Mouse (Mus musculus): ENCODE data around the gene Hoxb9. TPM values are rescaled to one million over a fixed set of nuclear protein-coding genes. Genes with fewer than 3 reads are reported as not detected.
A peak's percentile ranks its signal among the peaks of the same experiment; 100 is the strongest.

The Hoxb9 gene
- polyA plus RNA-seq, 1 experiment, result not detected

DNA sequence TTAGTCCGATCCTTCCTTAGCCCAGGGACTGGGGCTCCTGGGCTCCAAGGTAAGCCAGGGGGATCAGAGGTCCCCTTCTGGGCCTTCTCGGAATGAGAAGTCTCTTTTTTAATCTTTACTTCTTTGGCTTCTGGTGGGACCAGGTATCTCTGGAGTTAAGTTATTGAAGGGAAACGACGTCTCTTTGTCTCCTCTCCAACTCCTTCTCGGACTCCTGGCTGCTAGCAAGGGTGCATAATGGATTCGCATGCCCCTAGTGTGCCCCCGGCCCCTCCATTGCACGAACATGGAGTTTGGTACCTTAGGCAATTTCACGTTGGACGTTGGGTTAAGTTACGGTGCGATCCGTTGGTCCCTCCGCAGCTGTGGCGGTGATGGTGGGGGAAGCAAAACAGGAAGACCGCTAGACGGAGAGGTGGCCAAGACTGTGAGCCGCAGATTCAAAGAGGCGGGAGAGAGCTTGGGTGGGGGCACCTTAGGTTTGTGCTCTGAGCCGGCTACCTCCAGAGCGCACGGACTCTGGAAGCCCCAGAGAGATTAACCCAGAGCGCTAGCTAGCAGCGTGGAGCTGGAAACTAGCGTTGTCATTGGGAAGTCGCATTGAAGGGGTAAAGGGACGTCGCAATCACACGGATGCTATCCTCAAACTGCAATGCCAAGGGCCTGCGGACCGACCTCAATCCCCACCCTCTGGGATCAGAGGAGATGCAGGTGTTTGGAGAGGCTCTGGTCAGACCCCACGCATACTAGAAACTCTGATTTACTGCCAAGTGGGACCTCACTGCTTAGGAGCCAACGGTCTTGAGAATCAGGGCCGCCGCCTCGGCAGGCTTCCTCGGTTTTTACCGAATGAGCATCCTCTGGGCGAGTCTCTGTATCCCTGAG, 15.9 kb upstream of the Hoxb9 start:
- no peak for TF ChIP-seq POLR2A (IDR thresholded peaks at IDR 0.05; ENCODE audit: extremely low read depth, insufficient read depth, low read length)
- TF ChIP-seq CTCF (IDR thresholded peaks at IDR 0.05; ENCODE audit: extremely low read depth, insufficient read depth, low read length), result no peak
- Histone ChIP-seq H3K4me3 (ENCODE audit: insufficient read depth, low read length) (no peak overlapping the region), H3K27ac (ENCODE audit: insufficient read depth, low read length) (no peak overlapping the region), H3K4me1 (ENCODE audit: control insufficient read depth, insufficient read depth, low read length) (no peaks in the 10 kb centered on the region)

DNA sequence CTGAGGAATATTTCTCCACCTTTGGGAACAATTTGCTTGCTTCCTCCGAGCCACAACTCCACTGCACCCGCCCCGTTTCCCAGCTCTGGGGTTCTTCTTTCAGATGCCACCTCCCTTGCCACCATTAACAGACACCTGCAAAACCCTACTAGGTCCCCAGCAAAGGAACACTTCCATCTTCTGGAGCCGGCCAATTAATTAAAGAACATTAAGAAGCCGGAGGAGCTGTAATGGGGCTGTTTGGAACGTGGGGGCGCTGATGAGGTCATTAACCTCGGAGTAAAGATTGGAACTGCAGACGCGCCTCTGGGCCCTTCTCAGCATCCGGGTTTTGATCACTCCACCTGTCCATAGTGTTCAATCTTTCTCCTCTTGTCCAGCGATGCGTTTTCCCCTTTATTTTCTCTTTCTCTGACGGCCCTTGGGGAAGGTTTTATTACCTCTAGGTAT, 15.2 kb upstream of the Hoxb9 start:
- no peak overlapping the region for H3K27ac ChIP-seq (ENCODE audit: insufficient read depth, low read length)
- no peaks in the 10 kb centered on the region for H3K4me1 ChIP-seq (ENCODE audit: control insufficient read depth, insufficient read depth, low read length)
- no peak overlapping the region for H3K4me3 ChIP-seq (ENCODE audit: insufficient read depth, low read length)
- no peak for TF ChIP-seq CTCF (IDR thresholded peaks at IDR 0.05; ENCODE audit: extremely low read depth, insufficient read depth, low read length)
- TF ChIP-seq POLR2A (IDR thresholded peaks at IDR 0.05; ENCODE audit: extremely low read depth, insufficient read depth, low read length), result no peak

DNA sequence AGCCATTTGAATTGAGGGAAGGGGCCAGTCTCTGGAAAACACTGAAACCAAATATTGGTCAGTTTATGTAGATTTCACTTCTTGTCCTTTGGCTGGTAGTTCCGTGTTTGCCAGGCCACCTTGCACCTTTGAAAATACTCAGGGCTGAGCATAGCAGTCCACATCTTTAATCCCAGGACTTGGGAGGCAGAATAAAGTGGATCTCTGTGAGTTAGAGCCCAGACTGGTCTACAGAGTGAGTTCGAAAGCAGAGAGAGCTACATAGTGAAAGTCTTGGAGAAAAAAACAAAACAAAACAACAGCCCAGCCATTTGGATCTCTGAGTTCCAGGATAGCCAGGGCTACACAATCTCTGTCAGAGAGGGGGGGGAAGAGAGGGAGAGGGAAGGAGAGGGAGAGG, 14.1 kb upstream of the Hoxb9 start:
- no peak overlapping the region for H3K27ac ChIP-seq (ENCODE audit: insufficient read depth, low read length)
- no peaks in the 10 kb centered on the region for H3K4me1 ChIP-seq (ENCODE audit: control insufficient read depth, insufficient read depth, low read length)
- H3K4me3 ChIP-seq (ENCODE audit: insufficient read depth, low read length), result no peak overlapping the region
- TF ChIP-seq CTCF (IDR thresholded peaks at IDR 0.05; ENCODE audit: extremely low read depth, insufficient read depth, low read length) (no peak), POLR2A (IDR thresholded peaks at IDR 0.05; ENCODE audit: extremely low read depth, insufficient read depth, low read length) (no peak)

DNA sequence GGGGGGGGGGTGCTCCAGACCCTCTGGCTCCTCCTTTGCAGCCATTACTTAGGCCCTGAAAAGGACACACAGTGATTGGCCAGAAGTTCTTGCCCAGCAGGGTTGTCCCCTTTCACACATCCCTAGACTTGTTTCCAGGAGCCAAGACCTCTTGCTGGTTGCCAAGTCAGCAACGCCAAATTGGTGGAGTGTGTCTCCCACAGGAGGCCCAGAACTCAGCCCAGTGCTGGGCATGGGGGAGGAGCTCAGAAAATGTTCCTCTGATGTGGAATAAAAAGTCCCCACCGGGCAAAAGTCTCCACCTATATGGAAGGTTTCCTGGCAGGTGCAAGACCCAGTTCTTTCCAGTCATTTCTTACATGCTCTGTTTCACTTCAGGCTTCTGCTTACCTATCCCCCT, 12.2 kb upstream of the Hoxb9 start:
- no peak overlapping the region for H3K4me3 ChIP-seq (ENCODE audit: insufficient read depth, low read length)
- no peak for TF ChIP-seq POLR2A (IDR thresholded peaks at IDR 0.05; ENCODE audit: extremely low read depth, insufficient read depth, low read length)
- H3K4me1 ChIP-seq (ENCODE audit: control insufficient read depth, insufficient read depth, low read length), result no peaks in the 10 kb centered on the region
- H3K27ac ChIP-seq (ENCODE audit: insufficient read depth, low read length), result no peak overlapping the region

DNA sequence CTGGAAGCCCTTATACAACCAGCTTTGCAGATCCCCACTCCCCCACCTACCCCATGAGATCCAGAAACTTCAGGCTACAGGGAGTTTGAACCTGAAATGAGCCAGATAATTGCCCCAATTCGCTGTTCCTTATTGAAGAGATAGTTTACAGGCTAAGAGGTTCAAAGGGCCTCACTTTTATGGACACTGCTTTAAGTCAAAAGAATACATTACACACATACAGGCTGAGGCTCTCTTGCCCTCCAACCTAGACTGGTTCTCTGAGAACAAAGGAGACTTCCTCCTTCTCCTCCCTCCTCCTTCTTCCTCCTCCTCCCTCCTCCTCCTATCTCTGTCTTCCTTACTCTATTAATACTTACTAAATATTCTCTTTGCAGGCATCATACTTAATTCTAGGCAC, 11.7 kb upstream of the Hoxb9 start:
- H3K4me3 ChIP-seq (ENCODE audit: insufficient read depth, low read length), result no peak overlapping the region
- TF ChIP-seq POLR2A (IDR thresholded peaks at IDR 0.05; ENCODE audit: extremely low read depth, insufficient read depth, low read length) (no peak), CTCF (IDR thresholded peaks at IDR 0.05; ENCODE audit: extremely low read depth, insufficient read depth, low read length) (no peak)
- H3K27ac ChIP-seq (ENCODE audit: insufficient read depth, low read length), result no peak overlapping the region

DNA sequence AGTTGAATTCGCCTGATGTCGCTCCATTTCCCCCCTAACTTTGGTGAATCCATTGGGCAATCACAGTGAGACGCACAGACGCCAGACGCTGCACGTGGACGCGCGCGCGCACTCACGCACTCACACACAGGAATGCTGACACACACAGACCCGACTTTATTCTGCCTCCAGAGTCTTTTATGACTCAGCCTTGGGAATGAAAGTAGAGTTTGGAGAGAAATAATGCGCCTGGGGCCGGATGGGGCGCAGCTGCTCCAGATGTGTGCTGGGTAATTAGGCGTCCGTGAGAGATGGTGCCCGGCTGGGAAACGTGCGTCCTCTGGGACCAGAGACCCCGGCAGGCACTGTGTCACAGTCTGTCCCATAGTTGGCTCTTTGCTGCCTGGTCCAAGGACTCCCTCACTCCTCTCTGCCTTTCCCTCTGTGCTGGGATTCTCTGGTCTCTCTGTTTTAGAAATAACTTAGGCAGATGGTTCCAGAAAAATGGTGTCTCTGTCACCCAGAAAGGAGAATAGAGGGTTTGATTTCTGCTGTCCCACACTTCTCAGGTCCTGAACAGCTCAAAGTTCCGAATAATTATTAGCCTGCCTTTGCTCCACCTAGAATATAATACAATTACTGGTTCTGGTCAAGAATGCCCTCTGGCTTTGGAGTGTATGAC, 10.8 kb upstream of the Hoxb9 start:
- no peaks in the 10 kb centered on the region for H3K4me1 ChIP-seq (ENCODE audit: control insufficient read depth, insufficient read depth, low read length)
- no peak overlapping the region for H3K4me3 ChIP-seq (ENCODE audit: insufficient read depth, low read length)
- H3K27ac ChIP-seq (ENCODE audit: insufficient read depth, low read length), result no peak overlapping the region
- TF ChIP-seq POLR2A (IDR thresholded peaks at IDR 0.05; ENCODE audit: extremely low read depth, insufficient read depth, low read length) (no peak), CTCF (IDR thresholded peaks at IDR 0.05; ENCODE audit: extremely low read depth, insufficient read depth, low read length) (no peak)

More for the DNA sequence above, 11.7 kb upstream of the Hoxb9 start:
- no peaks in the 10 kb centered on the region for H3K4me1 ChIP-seq (ENCODE audit: control insufficient read depth, insufficient read depth, low read length)

DNA sequence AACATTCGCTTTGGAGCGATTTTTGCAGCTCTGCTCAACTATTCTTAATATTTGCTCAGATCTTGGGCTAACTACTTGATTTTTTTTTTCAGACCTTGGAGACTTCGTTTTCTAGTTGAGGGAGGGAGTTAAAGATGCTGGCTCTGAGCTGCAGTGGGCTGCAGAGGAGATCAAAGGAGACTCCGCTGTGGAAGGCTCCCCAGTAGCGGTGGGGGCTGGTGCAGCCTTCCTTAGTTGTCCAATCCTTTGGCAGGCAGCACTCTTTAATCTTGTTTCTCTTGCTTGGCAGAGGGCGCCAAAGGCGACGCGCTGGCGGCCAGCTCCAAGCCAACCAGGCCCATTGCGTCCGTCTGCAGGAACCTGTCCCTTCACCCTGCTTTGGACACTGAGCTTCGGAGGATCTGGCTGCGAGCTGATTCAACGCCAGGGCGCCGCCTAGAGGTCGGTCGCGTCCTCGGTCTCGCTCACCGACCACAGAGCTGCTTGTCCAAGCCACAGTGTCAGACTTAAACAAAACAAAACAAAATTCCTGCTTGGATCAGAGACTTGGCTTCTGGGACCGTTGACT, 9.8 kb upstream of the Hoxb9 start:
- H3K27ac ChIP-seq (ENCODE audit: insufficient read depth, low read length), result no peak overlapping the region
- TF ChIP-seq CTCF (IDR thresholded peaks at IDR 0.05; ENCODE audit: extremely low read depth, insufficient read depth, low read length) (peak; percentile 12; the same call in 1 of the 2 replicates), POLR2A (IDR thresholded peaks at IDR 0.05; ENCODE audit: extremely low read depth, insufficient read depth, low read length) (no peak)

DNA sequence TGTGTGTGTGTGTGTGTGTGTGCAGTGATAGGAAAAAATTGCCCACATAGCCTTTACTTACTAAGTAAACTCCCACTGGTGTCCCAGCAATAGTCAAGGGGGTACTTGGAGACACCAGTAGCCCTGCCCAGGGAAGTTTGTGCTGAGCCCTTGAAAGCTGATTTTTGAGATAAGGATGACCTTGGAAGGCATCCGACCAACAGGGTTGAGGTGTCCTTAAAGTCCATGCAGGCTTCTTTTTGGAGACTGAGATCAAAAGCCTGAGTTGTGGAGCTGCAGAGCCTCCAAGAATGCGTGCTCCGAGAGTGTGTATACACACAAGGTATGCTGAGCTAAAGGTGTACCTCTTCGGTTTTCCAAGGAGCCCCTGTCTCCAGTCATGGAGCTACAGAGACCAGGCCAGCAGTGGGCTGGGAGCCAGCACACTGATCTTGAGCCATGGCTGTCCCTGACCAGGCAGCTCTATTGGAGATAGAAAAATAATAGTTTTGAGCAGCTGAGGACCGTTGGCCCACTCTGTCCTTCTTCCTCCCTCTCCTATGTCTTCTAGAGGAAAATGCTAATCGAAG, 8.9 kb upstream of the Hoxb9 start:
- Histone ChIP-seq H3K27ac (ENCODE audit: insufficient read depth, low read length) (no peak overlapping the region), H3K4me3 (ENCODE audit: insufficient read depth, low read length) (no peak overlapping the region), H3K4me1 (ENCODE audit: control insufficient read depth, insufficient read depth, low read length) (no peaks in the 10 kb centered on the region)
- TF ChIP-seq POLR2A (IDR thresholded peaks at IDR 0.05; ENCODE audit: extremely low read depth, insufficient read depth, low read length) (no peak), CTCF (IDR thresholded peaks at IDR 0.05; ENCODE audit: extremely low read depth, insufficient read depth, low read length) (no peak)

More for the DNA sequence above, 9.8 kb upstream of the Hoxb9 start:
- Histone ChIP-seq H3K4me1 (ENCODE audit: control insufficient read depth, insufficient read depth, low read length) (no peaks in the 10 kb centered on the region), H3K4me3 (ENCODE audit: insufficient read depth, low read length) (no peak overlapping the region)

DNA sequence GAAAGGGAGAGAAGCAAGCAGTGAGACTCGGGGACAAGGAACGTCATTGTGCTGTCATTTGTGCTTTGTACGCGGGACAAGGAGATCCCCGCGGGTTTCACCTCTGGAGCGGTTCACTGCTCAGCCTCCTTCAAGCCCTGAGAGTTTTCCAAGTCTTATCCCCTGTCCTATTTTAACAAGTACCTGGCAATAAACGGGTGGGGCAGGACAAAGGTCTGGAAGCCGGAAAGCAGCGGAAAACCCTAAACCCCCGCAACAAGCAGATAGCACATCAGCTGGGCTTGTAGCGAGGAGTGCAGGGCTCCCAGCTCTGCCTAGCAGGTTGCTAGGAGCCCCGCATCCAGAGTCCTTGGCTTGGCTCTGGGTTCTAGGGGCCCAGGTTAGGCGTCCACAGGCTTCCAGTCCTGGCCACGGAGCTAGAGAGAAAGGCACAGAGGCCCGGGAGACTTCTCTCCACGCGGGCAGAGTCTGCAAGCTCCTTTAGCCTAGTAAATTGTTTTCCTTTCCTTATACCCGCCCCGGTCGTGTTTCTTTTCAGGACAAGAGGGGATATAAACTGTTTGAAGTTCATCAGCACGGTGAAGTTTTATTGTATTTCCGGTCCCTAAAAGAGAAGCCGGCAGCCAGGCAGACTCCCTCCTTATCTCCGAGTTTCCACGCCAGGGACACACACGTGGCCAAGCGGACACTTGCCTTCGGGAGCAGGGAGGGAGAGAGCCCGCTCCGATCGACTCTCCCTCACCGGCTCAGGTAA, 7.4 kb upstream of the Hoxb9 start:
- no peaks in the 10 kb centered on the region for H3K4me1 ChIP-seq (ENCODE audit: control insufficient read depth, insufficient read depth, low read length)
- H3K4me3 ChIP-seq (ENCODE audit: insufficient read depth, low read length), result no peak overlapping the region
- TF ChIP-seq POLR2A (IDR thresholded peaks at IDR 0.05; ENCODE audit: extremely low read depth, insufficient read depth, low read length) (no peak), CTCF (IDR thresholded peaks at IDR 0.05; ENCODE audit: extremely low read depth, insufficient read depth, low read length) (no peak)
- H3K27ac ChIP-seq (ENCODE audit: insufficient read depth, low read length), result no peak overlapping the region

Measured in cortical plate, adult 2 months (tissue).